Mouse (Mus musculus): ENCODE results near the gene Ercc6. TPM values are rescaled to one million over a fixed set of nuclear protein-coding genes. Genes with fewer than 3 reads are reported as not detected.
A peak's percentile ranks its signal among the peaks of the same experiment; 100 is the strongest.

Ercc6 gene
- polyA plus RNA-seq, 1 experiment = 12.0 TPM

DNA sequence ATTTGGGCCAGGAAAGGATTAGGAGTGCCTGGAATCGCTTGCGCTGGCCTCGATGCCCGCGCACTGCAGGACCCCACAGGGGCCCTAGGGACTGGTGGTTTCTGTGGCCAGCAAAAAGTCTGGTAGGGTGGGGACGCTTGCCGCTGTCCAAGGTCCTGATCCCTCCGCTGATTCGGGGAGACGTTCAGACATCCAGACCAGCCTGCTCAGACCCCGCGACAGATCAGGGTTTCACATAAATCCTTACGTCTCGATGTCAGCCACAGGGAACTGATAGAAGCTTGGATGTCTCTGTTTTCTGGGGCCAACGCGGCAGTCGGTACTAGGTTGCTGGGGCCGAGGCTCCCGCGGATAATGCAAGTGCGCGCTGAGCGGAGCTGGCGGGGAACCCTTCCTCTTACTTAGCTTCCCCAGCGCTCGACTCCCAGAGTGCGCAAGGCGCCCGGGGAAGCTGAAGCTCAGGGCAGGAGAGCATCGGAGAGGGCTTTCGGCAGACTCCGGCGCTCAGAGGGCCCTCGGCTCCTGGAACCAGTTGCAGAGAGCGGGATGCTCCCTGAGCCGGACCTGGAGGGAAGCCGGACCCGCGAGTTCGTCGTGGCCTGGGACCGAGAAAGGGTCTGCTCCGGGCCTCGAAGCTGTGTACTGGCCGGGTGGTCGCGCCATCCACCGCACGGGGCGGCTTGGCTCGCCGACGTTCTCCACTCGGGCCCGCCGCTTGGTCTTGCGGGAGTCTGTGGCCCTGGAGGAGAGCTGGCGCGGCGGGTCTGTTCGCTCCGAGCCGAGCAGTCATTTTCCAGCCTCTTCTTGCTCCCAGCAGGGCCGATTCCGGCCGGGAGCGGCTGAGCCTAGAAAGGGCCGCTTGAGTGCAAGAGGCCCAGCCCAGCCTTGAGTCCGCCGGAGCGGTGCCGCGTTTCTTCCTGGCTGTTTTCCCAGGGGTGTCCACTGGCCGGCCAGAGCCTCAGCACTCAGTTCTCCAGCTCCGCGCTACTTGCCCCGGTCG is 84.2 kb downstream of the Ercc6 start:
- no peaks in the 10 kb centered on the region for H3K4me1 ChIP-seq (ENCODE audit: control insufficient read depth, insufficient read depth, low read length)
- H3K27ac ChIP-seq (ENCODE audit: insufficient read depth, low read length) = no peak overlapping the region
- H3K4me3 ChIP-seq (ENCODE audit: insufficient read depth, low read length) = no peak overlapping the region
- TF ChIP-seq POLR2A (IDR thresholded peaks at IDR 0.05; ENCODE audit: extremely low read depth, insufficient read depth, low read length) = no peak
- TF ChIP-seq CTCF (IDR thresholded peaks at IDR 0.05; ENCODE audit: extremely low read depth, insufficient read depth, low read length) = no peak

DNA sequence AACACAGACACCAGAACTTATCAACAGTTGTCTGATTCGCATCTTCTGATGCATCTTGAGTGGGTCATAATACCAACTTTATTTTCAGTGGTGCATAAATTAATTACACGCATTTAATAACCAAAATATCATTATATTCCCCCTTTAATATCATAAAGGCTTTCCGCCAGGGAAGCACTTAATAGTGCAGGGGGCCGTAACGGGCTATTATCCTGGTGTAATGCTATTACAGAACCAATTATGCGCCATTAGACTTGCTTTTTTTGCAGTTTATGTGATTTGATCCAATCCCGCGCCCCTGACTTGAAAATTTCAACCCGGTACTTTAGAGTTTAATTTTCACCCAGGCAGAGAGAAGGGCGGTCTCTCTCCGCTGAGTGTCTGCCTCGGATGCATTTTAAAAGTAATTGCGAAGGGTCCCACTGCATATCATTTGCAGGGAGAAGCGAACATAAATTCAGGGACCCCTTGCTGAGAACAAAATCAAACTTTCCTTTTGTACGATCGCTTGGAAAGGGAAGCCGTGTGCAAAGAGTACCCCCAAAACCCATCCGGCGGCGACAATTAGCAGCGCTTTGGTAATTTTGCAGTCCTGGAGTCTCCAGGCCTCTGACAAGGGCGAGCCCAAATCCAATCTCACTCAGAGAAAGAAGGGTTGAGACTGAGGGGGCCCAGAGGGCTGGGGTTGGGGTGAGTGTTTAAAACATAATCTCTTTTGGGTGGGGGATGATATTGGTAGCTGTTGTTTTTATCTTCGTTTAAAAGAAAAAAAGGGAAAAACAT is 85.3 kb downstream of the Ercc6 start:
- TF ChIP-seq POLR2A (IDR thresholded peaks at IDR 0.05; ENCODE audit: extremely low read depth, insufficient read depth, low read length) (no peak), CTCF (IDR thresholded peaks at IDR 0.05; ENCODE audit: extremely low read depth, insufficient read depth, low read length) (no peak)
- Histone ChIP-seq H3K4me3 (ENCODE audit: insufficient read depth, low read length) (no peak overlapping the region), H3K27ac (ENCODE audit: insufficient read depth, low read length) (no peak overlapping the region)

DNA sequence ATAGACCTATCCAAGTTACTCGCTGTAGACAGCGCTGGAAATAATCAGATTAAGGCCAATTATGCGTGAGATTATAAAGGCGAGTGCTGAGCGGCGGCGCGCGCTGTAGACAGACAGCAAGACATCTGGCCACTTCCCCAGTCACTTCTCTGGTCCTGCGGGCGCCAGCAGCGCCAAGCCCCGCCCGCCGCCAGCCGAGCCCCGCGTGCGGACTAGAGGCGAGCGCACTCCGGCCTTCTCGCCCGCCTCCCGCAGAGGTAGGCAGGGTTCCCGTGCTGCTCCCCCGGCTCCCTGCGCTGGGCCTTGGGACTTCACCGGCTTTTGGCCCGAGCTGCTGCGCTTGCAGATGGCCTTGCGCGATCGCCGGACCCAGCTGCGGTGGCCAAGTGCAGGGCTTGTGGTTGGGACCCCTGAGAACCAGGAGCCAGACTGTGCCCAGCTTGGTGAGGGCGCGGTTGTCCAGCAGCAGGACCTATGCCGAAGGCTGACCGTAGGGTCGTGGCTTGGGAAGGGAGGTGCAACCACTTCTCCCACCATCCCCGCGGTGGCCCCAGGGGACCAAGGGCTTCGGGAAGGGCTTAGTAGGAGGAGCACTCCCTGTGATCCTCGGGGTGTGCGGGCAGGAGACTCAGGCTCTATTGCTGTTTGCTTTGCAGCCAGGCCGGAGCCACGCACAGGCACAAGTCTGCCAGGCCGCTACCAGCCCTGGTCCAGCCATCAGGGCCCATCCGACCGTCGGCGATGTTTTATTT is 86.1 kb downstream of the Ercc6 start, which contains the start of gene Prrxl1:
Gene Prrxl1 (plus strand): TSS at position 118 of the 752 bp plus-strand sequence.
- H3K4me1 ChIP-seq (ENCODE audit: control insufficient read depth, insufficient read depth, low read length) = no peaks in the 10 kb centered on the region
- TF ChIP-seq POLR2A (IDR thresholded peaks at IDR 0.05; ENCODE audit: extremely low read depth, insufficient read depth, low read length) = no peak
- TF ChIP-seq CTCF (IDR thresholded peaks at IDR 0.05; ENCODE audit: extremely low read depth, insufficient read depth, low read length) = no peak
- H3K4me3 ChIP-seq (ENCODE audit: insufficient read depth, low read length) = no peak within 1 kb of the TSS
- no peak within 1 kb of the TSS for H3K27ac ChIP-seq (ENCODE audit: insufficient read depth, low read length)

More for the DNA sequence above, 85.3 kb downstream of the Ercc6 start:
- H3K4me1 ChIP-seq (ENCODE audit: control insufficient read depth, insufficient read depth, low read length) = no peaks in the 10 kb centered on the region

DNA sequence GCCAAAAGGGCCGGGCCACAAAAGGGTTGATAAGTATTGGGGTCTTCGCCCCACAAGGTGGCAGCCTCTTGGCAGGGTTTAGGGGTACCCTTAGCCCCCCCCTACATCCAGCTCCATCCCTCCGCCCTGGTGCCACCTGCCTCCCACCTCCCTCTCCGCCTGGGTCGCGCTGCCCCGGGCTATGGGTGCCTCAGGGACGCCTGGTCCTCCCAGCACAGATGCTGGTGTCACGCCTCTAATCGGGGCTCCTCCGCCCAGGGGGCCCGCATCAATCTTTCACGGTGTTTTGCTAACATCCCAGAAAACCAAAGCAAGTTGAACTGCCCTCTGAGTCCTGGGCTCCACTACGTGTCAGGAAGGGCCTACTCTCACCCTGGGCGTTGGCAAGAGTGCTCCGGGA is 86.8 kb downstream of the Ercc6 start:
- Histone ChIP-seq H3K4me3 (ENCODE audit: insufficient read depth, low read length) (no peak overlapping the region), H3K27ac (ENCODE audit: insufficient read depth, low read length) (no peak overlapping the region), H3K4me1 (ENCODE audit: control insufficient read depth, insufficient read depth, low read length) (no peaks in the 10 kb centered on the region)
- no peak for TF ChIP-seq POLR2A (IDR thresholded peaks at IDR 0.05; ENCODE audit: extremely low read depth, insufficient read depth, low read length)
- no peak for TF ChIP-seq CTCF (IDR thresholded peaks at IDR 0.05; ENCODE audit: extremely low read depth, insufficient read depth, low read length)

DNA sequence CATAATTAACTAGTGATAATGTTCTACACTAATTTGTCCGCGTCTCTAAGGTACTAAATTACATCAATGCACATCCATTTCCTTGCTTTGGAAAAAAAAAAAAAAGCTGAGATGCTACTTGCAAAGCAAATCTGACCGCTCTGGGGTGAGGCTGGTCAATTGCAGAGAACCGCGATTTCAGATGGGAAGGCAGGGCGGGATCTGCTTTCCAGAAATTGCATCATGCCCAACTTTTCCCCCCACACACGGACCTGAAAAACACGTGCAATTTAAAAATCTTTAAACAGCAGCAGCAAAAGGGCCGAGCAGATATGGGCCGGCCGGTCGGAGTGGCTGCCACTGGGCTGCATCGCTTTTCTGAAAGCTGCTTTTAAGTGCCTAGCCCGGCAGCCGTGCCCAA is 92.2 kb downstream of the Ercc6 start:
- TF ChIP-seq CTCF (IDR thresholded peaks at IDR 0.05; ENCODE audit: extremely low read depth, insufficient read depth, low read length) = no peak
- no peak for TF ChIP-seq POLR2A (IDR thresholded peaks at IDR 0.05; ENCODE audit: extremely low read depth, insufficient read depth, low read length)
- Histone ChIP-seq H3K4me3 (ENCODE audit: insufficient read depth, low read length) (no peak overlapping the region), H3K4me1 (ENCODE audit: control insufficient read depth, insufficient read depth, low read length) (no peaks in the 10 kb centered on the region), H3K27ac (ENCODE audit: insufficient read depth, low read length) (no peak overlapping the region)

DNA sequence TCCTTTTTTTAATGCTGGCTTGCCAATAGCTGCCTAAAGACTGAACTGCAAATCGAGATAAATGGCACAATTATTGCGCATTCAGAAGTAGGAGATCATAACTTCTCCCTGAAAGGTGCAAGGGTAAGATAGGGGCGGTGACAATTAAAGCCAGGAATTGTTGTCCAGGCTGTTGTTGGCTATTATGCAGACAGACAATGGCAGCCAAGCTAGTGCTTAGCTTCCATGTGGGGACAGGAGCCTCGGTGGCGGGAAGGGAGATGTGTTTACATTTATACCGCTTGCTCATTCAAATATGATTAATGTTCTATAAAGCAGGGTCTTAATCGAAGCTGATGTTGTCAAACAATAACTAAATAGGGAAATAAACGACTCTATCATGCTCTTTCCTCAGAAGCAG is 93.0 kb downstream of the Ercc6 start:
- Histone ChIP-seq H3K4me1 (ENCODE audit: control insufficient read depth, insufficient read depth, low read length) (no peaks in the 10 kb centered on the region), H3K4me3 (ENCODE audit: insufficient read depth, low read length) (no peak overlapping the region), H3K27ac (ENCODE audit: insufficient read depth, low read length) (no peak overlapping the region)
- no peak for TF ChIP-seq CTCF (IDR thresholded peaks at IDR 0.05; ENCODE audit: extremely low read depth, insufficient read depth, low read length)
- TF ChIP-seq POLR2A (IDR thresholded peaks at IDR 0.05; ENCODE audit: extremely low read depth, insufficient read depth, low read length) = no peak

DNA sequence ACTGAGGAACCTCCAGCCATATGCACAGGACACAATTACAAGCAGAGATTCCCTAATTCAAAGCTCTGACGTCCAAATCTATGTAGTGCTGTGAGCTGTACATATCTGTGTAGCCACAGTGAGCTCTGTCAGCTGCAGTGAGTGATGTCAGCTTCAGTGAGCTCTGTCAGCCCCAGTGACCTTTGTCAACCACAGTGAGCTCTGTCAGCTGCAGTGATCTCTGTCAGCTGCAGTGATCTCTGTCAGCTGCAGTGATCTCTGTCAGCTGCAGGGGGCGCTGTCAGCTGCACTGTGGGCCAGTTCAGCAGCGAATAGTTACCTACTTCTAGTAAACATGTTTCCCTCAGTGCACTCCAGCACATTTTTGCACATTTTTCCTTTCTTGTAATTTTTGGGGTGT is 96.1 kb downstream of the Ercc6 start:
- Histone ChIP-seq H3K4me3 (ENCODE audit: insufficient read depth, low read length) (no peak overlapping the region), H3K4me1 (ENCODE audit: control insufficient read depth, insufficient read depth, low read length) (no peaks in the 10 kb centered on the region), H3K27ac (ENCODE audit: insufficient read depth, low read length) (no peak overlapping the region)
- TF ChIP-seq CTCF (IDR thresholded peaks at IDR 0.05; ENCODE audit: extremely low read depth, insufficient read depth, low read length) (peak; percentile 59), POLR2A (IDR thresholded peaks at IDR 0.05; ENCODE audit: extremely low read depth, insufficient read depth, low read length) (no peak)

DNA sequence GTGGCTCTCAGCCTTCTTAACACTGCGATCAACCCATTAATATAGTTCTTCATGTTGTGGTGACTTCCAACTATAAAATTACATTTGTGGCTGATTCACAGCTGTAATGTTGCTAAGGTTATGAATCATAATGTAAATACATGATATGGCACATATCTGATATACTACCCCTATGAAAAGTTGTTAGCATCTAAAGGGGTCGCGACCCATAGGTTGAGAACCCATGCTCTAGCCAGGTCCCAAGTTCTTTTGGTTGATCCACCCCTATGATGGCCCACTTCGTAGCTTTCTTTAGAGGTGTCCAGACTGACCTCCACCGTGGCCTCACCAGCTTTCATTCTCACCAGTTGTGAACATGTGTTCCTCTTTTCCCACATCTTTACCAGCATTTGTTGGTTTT is 103.9 kb downstream of the Ercc6 start:
- no peak overlapping the region for H3K27ac ChIP-seq (ENCODE audit: insufficient read depth, low read length)
- TF ChIP-seq CTCF (IDR thresholded peaks at IDR 0.05; ENCODE audit: extremely low read depth, insufficient read depth, low read length) = no peak
- TF ChIP-seq POLR2A (IDR thresholded peaks at IDR 0.05; ENCODE audit: extremely low read depth, insufficient read depth, low read length) = no peak
- H3K4me1 ChIP-seq (ENCODE audit: control insufficient read depth, insufficient read depth, low read length) = no peaks in the 10 kb centered on the region
- no peak overlapping the region for H3K4me3 ChIP-seq (ENCODE audit: insufficient read depth, low read length)

DNA sequence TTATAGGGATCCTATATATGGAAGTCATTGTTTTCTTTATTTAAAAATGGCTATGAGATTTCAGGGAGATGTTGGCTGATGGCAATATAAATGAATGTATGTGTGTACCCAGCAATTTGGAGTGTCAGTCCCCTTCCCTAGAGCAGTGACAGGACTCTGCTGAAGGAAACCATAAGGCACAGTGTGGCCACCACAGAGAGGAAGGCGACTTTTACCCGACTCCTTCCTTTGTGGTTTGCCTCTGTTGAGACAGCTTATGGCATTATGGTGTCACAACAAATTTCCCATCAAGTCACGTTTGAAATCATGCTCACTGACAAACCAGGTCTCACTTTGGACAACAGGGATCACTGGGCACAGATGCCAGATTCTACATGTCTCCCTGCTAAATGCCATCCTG is 110.9 kb downstream of the Ercc6 start:
- no peak overlapping the region for H3K4me3 ChIP-seq (ENCODE audit: insufficient read depth, low read length)
- no peak for TF ChIP-seq POLR2A (IDR thresholded peaks at IDR 0.05; ENCODE audit: extremely low read depth, insufficient read depth, low read length)
- no peak for TF ChIP-seq CTCF (IDR thresholded peaks at IDR 0.05; ENCODE audit: extremely low read depth, insufficient read depth, low read length)
- no peaks in the 10 kb centered on the region for H3K4me1 ChIP-seq (ENCODE audit: control insufficient read depth, insufficient read depth, low read length)
- H3K27ac ChIP-seq (ENCODE audit: insufficient read depth, low read length) = no peak overlapping the region
